Mouse (Mus musculus): ENCODE results near the gene Pgp. TPM values are rescaled to one million over a fixed set of nuclear protein-coding genes. Genes with fewer than 3 reads are reported as not detected.

Pgp gene
- total RNA-seq, 2 experiments from 2014 or later: 60.4 to 75.1 TPM

DNA sequence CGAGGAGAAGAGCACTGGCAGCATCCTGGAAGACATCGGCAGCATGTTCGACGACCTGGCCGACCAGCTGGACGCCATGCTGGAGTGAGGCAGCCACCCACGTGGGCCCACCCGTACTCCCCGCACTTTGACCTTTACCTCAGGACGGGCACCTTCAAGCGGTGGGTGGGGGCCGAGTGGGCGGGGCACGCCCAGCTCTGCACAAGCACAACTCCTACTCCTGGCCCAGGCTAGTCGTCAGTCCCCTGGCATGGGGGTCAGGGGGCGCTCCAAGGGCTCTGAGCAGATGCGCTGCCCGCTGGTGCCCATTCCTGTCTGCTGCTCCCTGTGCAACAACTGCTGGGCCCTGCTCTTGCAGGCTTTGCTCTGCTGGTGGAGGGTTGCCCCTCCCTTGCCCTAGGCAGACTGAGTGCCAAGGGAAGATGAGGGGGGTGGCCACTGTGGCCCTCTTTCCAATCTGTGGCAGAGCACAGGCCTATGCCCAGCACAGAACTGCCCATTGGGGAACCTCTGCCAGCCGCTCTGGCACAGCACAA, 37.0 kb downstream of the Pgp start:
- intact Hi-C loops (cut with DNase I): no loop called here
- DNase-seq (ENCODE audit: low spot score in 2 of 2): no peak

GRCm38 (mm10) chr17:24507806-24508460, 37.7 kb downstream of the Pgp start:
- intact Hi-C loops (cut with DNase I): no loop called here
- DNase-seq (ENCODE audit: low spot score in 2 of 2): no peak

DNA sequence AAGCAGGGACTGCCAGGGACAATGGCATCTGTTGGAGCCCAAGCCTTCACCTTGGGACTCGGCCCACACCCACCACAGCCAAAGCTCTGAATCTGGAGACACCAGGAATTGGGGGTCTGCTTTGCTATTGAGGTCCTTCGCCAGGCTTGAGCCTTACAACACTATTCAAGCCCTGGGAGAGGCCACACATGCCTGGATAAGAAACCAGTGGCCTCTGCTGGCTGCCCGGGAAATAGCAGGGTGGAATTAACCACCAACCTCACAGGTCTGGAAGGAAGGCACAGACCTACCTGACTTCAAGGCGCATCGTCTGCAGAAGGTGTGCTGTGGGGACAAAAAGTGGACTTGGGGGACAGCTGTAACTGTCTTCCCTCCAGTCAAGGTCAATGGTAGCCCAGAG, 43.4 kb downstream of the Pgp start:
- intact Hi-C loops (cut with DNase I): loop anchor here (5.0 kb wide), 1 partner anchor 36 kb away; the partner anchor contains the start of gene Mlst8

GRCm38 (mm10) chr17:24514270-24515257, 44.4 kb downstream of the Pgp start:
- DNase-seq (ENCODE audit: low spot score in 2 of 2): no peak
- intact Hi-C loops (cut with DNase I): loop anchor here (5.0 kb wide), 1 partner anchor 37 kb away; the partner anchor contains the start of gene Mlst8

More for the DNA sequence above, 43.4 kb downstream of the Pgp start:
- peak; percentile 63 to 66 for DNase-seq (ENCODE audit: low spot score in 2 of 2)

- intact Hi-C loops (cut with DNase I): no loop called here
- DNase-seq (ENCODE audit: low spot score in 2 of 2): no peak
These were observed 50.3 kb downstream of the Pgp start for GRCm38 (mm10) chr17:24520450-24520849.

Other genes starting within 250 kb of the Pgp start
- gene Tedc2, start 249.5 kb upstream of the Pgp start, total RNA-seq (2021): 10 to 100 TPM in 1 of 2 experiments, 1 to 10 TPM in 1; 9.4 to 14.2 TPM
- 1 to 10 TPM; 4.9 to 5.4 TPM for gene Ccnf, start 218.9 kb upstream of the Pgp start, total RNA-seq (2021)
- 1 to 10 TPM in 1 of 2 experiments, under 1 TPM in 1; 0.72 to 1.1 TPM for gene Abca17, start 119.3 kb upstream of the Pgp start, total RNA-seq (2021)
- 10 to 100 TPM; 79.2 to 79.9 TPM for gene Abca3, start 118.4 kb upstream of the Pgp start, total RNA-seq (2021)
- 100 to 1,000 TPM; 125 to 132 TPM for gene Rnps1, start 55.8 kb upstream of the Pgp start, total RNA-seq (2021)
- 10 to 100 TPM; 26.7 to 30.3 TPM for gene Eci1, start 43.8 kb upstream of the Pgp start, total RNA-seq (2021)
- 1 to 10 TPM; 3.2 to 7.2 TPM for gene Dnase1l2, start 27.3 kb upstream of the Pgp start, total RNA-seq (2021)
- 10 to 100 TPM; 26.2 to 40.9 TPM for gene E4f1, start 79 bp upstream of the Pgp start, total RNA-seq (2021)
- 1 to 10 TPM in 1 of 2 experiments, under 1 TPM in 1; 0.86 to 1.1 TPM for gene Bricd5, start 3.5 kb downstream of the Pgp start, total RNA-seq (2021)
- 10 to 100 TPM; 35.1 to 35.8 TPM for gene Mlst8, start 8.7 kb downstream of the Pgp start, total RNA-seq (2021)
- 100 to 1,000 TPM; 110 to 140 TPM for gene Caskin1, start 18.2 kb downstream of the Pgp start, total RNA-seq (2021)
- 10 to 100 TPM; 69.6 to 95.6 TPM for gene Traf7, start 57.5 kb downstream of the Pgp start, total RNA-seq (2021)
- gene Rab26, start 63.8 kb downstream of the Pgp start, total RNA-seq (2021): 10 to 100 TPM; 51.0 to 51.3 TPM
- 10 to 100 TPM; 62.7 to 85.4 TPM for gene Pkd1, start 79.4 kb downstream of the Pgp start, total RNA-seq (2021)
- 100 to 1,000 TPM; 116 to 157 TPM for gene Tsc2, start 162.2 kb downstream of the Pgp start, total RNA-seq (2021)
- gene Nthl1, start 162.3 kb downstream of the Pgp start, total RNA-seq (2021): 1 to 10 TPM; 4.2 to 6.6 TPM
- 10 to 100 TPM; 51.0 to 51.2 TPM for gene Slc9a3r2, start 179.9 kb downstream of the Pgp start, total RNA-seq (2021)
- gene Npw, start 188.1 kb downstream of the Pgp start, total RNA-seq (2021): 1 to 10 TPM; 1.1 to 1.3 TPM
- gene Zfp598, start 199.3 kb downstream of the Pgp start, total RNA-seq (2021): 10 to 100 TPM; 30.5 to 45.1 TPM
- gene Syngr3, start 219.6 kb downstream of the Pgp start, total RNA-seq (2021): 100 to 1,000 TPM; 179 to 200 TPM
- 10 to 100 TPM; 18.2 TPM for gene Gfer, start 225.8 kb downstream of the Pgp start, total RNA-seq (2021)
- gene Noxo1, start 225.8 kb downstream of the Pgp start, total RNA-seq (2021): 1 to 10 TPM; 2.1 to 2.9 TPM
- 10 to 100 TPM; 26.9 to 29.6 TPM for gene Tbl3, start 237.3 kb downstream of the Pgp start, total RNA-seq (2021)
- not detected for gene Rnf151, start 247.7 kb downstream of the Pgp start, total RNA-seq (2021)
- gene Rps2, start 247.7 kb downstream of the Pgp start, total RNA-seq (2021): 100 to 1,000 TPM; 291 to 312 TPM